Mouse (Mus musculus) stomach, postnatal 0 days (tissue): ENCODE measurements around the gene Defa37.
"Not testable (repeated sequence)": the region's sequence is repeated elsewhere in the genome, so short reads cannot be mapped to it uniquely, and the experiment has no call there.

Experiments used
- CTCF ChIP-seq: IDR thresholded peaks from 2 replicates; pipeline ENCODE4 v1.5.1; 2016; ENCODE audit warnings: antibody characterized with exemption, low read depth, mild to moderate bottlenecking, moderate library complexity
- EP300 ChIP-seq: optimal IDR thresholded peaks from 2 replicates; pipeline ENCODE3; 2016; ENCODE audit warnings: antibody characterized with exemption

GRCm38 (mm10) chr8:21582706-21583105, 17.5 kb downstream of the Defa37 start, which contains the start of gene Defa28:
- TF ChIP-seq CTCF, EP300: not testable (repeated sequence)
